Mouse (Mus musculus): ENCODE data around the gene Adnp. TPM values are rescaled to one million over a fixed set of nuclear protein-coding genes. Genes with fewer than 3 reads are reported as not detected.

Gene Adnp
- polyA plus RNA-seq, 1 experiment, result 8.2 TPM

DNA sequence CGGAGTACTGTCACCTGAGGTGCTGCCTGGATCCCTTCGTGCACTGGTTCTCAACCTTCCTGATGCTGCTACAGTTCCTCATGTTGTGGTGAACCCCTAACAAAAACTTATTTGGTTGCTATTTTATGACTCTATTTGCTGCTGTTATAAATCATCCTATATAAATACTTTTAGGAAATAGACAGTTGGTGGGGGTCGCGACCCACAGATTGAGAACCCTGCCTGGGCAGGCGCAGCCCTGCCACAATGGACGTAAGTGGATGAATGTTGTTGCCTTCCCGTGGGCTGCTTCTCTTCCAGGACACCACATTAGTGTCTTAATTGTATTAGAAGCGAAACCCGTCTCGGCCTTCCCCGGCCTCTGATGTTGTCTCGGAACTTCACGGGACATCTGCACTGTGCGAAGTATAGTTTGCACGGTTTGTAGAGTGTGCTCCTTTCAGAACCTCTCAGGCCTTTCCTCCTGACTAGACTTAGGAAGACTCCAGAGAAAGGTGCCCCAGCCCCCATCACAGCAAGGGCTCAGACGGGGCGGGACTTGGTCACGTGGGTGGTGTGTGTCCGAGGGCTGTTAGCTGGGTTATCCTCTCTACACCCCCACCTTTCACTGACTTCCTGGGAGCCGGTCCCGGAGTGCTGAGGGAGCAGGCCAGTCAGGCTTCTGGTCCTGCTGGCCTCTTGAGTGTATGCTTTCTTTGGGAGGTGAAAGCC is 40.0 kb downstream of the Adnp start:
- no peaks in the 10 kb centered on the region for H3K36me3 ChIP-seq (ENCODE audit: control insufficient read depth, insufficient read depth)
- H3K4me3 ChIP-seq, result no peak overlapping the region
- no peaks in the 10 kb centered on the region for H3K27me3 ChIP-seq (ENCODE audit: control insufficient read depth, insufficient read depth, insufficient read length)
- no peaks in the 10 kb centered on the region for H3K79me2 ChIP-seq (ENCODE audit: control insufficient read depth, insufficient read depth)
- no peak for TF ChIP-seq TCF3 (IDR thresholded peaks at IDR 0.05; ENCODE audit: insufficient read length, low read depth)
- TF ChIP-seq USF1 (IDR thresholded peaks at IDR 0.05; ENCODE audit: low read depth), result peak; percentile 19
- no peak overlapping the region for H3ac ChIP-seq (ENCODE audit: control insufficient read depth, insufficient read length)
- no peak overlapping the region for H3K4me2 ChIP-seq (ENCODE audit: low read depth)

DNA sequence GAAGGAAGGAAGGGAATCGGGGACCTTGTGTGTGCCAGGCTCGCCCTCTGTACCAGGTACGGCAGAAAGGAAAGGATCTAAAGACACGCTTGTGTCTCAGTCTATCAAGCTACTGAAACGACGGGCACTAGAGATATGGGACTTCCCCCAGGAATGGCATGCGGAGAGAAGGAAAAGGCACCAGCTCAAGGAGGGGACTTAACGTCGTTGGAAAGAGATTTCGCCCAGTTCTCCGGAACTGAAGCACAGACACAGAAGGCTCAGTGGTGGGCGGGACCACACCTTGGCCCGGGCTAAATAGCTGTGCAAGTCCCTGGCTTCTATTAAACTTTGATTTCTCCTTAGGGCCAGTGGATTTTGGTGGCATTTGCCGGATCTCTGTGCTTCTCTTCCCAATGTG is 44.9 kb downstream of the Adnp start:
- no peak overlapping the region for H3K4me2 ChIP-seq (ENCODE audit: low read depth)
- H3K36me3 ChIP-seq (ENCODE audit: control insufficient read depth, insufficient read depth), result no peaks in the 10 kb centered on the region
- H3K4me3 ChIP-seq, result no peak overlapping the region
- no peak for TF ChIP-seq MAX (IDR thresholded peaks at IDR 0.05; ENCODE audit: low read depth)
- no peak for TF ChIP-seq MYOD1 (IDR thresholded peaks at IDR 0.05; ENCODE audit: control insufficient read depth in 1 of 3, insufficient read length in 2 of 3, low read depth in 2 of 3)
- TF ChIP-seq MYOG (IDR thresholded peaks at IDR 0.05; ENCODE audit: control insufficient read depth in 1 of 3, insufficient read depth in 1 of 3, insufficient read length in 2 of 3, low read depth in 2 of 3), result no peak
- TF ChIP-seq CEBPB (IDR thresholded peaks at IDR 0.05; ENCODE audit: insufficient read depth, poor library complexity, severe bottlenecking), result no peak
- TF ChIP-seq POLR2AphosphoS2 (IDR thresholded peaks at IDR 0.05; ENCODE audit: insufficient read length, low read depth), result no peak
- no peak for TF ChIP-seq E2F4 (IDR thresholded peaks at IDR 0.05; ENCODE audit: insufficient read depth)
- no peak for TF ChIP-seq POLR2A (IDR thresholded peaks at IDR 0.05; ENCODE audit: insufficient read length, low read depth)
- no peak for TF ChIP-seq USF1 (IDR thresholded peaks at IDR 0.05; ENCODE audit: low read depth)
- no peak for TF ChIP-seq TCF12 (IDR thresholded peaks at IDR 0.05; ENCODE audit: insufficient read depth, poor library complexity, severe bottlenecking)
- TF ChIP-seq REST (IDR thresholded peaks at IDR 0.05; ENCODE audit: insufficient read depth, insufficient read length), result no peak
- no peak for TF ChIP-seq SRF (IDR thresholded peaks at IDR 0.05; ENCODE audit: control insufficient read depth, insufficient read length, low read depth)
- no peak for TF ChIP-seq TCF3 (IDR thresholded peaks at IDR 0.05; ENCODE audit: insufficient read length, low read depth)
- H3K79me2 ChIP-seq (ENCODE audit: control insufficient read depth, insufficient read depth), result no peaks in the 10 kb centered on the region
- no peaks in the 10 kb centered on the region for H3K27me3 ChIP-seq (ENCODE audit: control insufficient read depth, insufficient read depth, insufficient read length)
- no peak overlapping the region for H3ac ChIP-seq (ENCODE audit: control insufficient read depth, insufficient read length)

DNA sequence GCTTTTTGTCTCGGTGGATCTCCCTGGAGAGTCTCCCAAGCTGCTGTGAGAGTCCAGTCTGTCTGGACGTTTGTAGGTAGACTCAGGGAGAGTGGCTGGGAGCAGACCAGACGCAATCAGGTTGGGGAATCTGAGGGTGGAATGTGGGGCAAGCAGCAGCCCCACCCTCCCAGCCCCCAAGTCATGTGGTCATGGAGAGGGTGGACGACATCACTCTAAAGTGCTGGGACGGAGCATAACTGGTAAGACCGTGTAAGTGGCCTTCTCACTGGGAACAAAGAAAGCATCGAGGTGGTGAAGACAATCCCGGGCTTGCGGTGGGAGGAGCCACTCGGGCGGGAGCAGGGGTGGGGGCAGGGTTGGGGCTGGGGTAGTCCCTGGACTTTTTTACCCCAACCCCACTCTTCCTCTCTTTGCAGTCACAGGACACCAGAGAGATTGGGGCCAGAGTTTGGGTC is 45.4 kb downstream of the Adnp start:
- Histone ChIP-seq H3K27me3 (ENCODE audit: control insufficient read depth, insufficient read depth, insufficient read length) (no peaks in the 10 kb centered on the region), H3K4me2 (ENCODE audit: low read depth) (no peak overlapping the region), H3K4me3 (no peak overlapping the region), H3K79me2 (ENCODE audit: control insufficient read depth, insufficient read depth) (no peaks in the 10 kb centered on the region), H3K36me3 (ENCODE audit: control insufficient read depth, insufficient read depth) (no peaks in the 10 kb centered on the region), H3ac (ENCODE audit: control insufficient read depth, insufficient read length) (no peak overlapping the region)
- TF ChIP-seq REST (IDR thresholded peaks at IDR 0.05; ENCODE audit: insufficient read depth, insufficient read length) (no peak), TCF3 (IDR thresholded peaks at IDR 0.05; ENCODE audit: insufficient read length, low read depth) (no peak), MYOG (IDR thresholded peaks at IDR 0.05; ENCODE audit: control insufficient read depth in 1 of 3, insufficient read depth in 1 of 3, insufficient read length in 2 of 3, low read depth in 2 of 3) (no peak), MAX (IDR thresholded peaks at IDR 0.05; ENCODE audit: low read depth) (no peak), TCF12 (IDR thresholded peaks at IDR 0.05; ENCODE audit: insufficient read depth, poor library complexity, severe bottlenecking) (no peak), CEBPB (IDR thresholded peaks at IDR 0.05; ENCODE audit: insufficient read depth, poor library complexity, severe bottlenecking) (no peak), SRF (IDR thresholded peaks at IDR 0.05; ENCODE audit: control insufficient read depth, insufficient read length, low read depth) (no peak), E2F4 (IDR thresholded peaks at IDR 0.05; ENCODE audit: insufficient read depth) (no peak), USF1 (IDR thresholded peaks at IDR 0.05; ENCODE audit: low read depth) (no peak), POLR2AphosphoS2 (IDR thresholded peaks at IDR 0.05; ENCODE audit: insufficient read length, low read depth) (no peak), POLR2A (IDR thresholded peaks at IDR 0.05; ENCODE audit: insufficient read length, low read depth) (no peak), MYOD1 (IDR thresholded peaks at IDR 0.05; ENCODE audit: control insufficient read depth in 1 of 3, insufficient read length in 2 of 3, low read depth in 2 of 3) (no peak)

DNA sequence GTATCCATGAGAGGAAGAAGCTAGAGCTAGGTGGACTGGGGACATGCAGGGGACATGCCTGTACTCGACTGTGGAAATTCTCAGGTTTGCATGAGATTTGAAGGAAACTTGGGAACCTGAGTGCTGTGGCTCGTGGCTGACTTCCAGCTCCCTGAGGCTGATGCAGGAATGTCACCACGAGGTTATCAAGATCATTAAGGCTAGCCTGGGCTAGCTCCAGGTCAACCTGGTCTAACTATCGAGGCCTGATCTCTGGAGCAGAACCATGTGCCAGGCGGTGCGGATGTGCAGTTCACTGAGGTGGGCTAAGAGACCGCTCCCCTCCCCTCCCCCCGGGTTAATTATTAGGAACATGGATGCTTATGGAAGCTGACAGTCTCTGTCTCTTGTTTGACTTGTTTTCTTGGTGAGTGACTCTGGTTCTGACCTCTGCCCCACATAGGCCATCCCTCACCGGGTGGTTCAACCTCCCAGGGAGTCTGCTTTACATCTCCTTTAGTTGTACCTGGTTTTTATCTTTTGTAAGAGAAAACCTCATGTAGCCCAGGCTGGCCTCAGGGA is 46.5 kb downstream of the Adnp start:
- H3K4me2 ChIP-seq (ENCODE audit: low read depth), result no peak overlapping the region
- TF ChIP-seq MYOD1 (IDR thresholded peaks at IDR 0.05; ENCODE audit: control insufficient read depth in 1 of 3, insufficient read length in 2 of 3, low read depth in 2 of 3) (no peak), SRF (IDR thresholded peaks at IDR 0.05; ENCODE audit: control insufficient read depth, insufficient read length, low read depth) (no peak), MYOG (IDR thresholded peaks at IDR 0.05; ENCODE audit: control insufficient read depth in 1 of 3, insufficient read depth in 1 of 3, insufficient read length in 2 of 3, low read depth in 2 of 3) (no peak), TCF12 (IDR thresholded peaks at IDR 0.05; ENCODE audit: insufficient read depth, poor library complexity, severe bottlenecking) (no peak), USF1 (IDR thresholded peaks at IDR 0.05; ENCODE audit: low read depth) (no peak), E2F4 (IDR thresholded peaks at IDR 0.05; ENCODE audit: insufficient read depth) (no peak), REST (IDR thresholded peaks at IDR 0.05; ENCODE audit: insufficient read depth, insufficient read length) (no peak), TCF3 (IDR thresholded peaks at IDR 0.05; ENCODE audit: insufficient read length, low read depth) (no peak), POLR2AphosphoS2 (IDR thresholded peaks at IDR 0.05; ENCODE audit: insufficient read length, low read depth) (no peak), CEBPB (IDR thresholded peaks at IDR 0.05; ENCODE audit: insufficient read depth, poor library complexity, severe bottlenecking) (no peak), MAX (IDR thresholded peaks at IDR 0.05; ENCODE audit: low read depth) (no peak), POLR2A (IDR thresholded peaks at IDR 0.05; ENCODE audit: insufficient read length, low read depth) (no peak)
- H3K79me2 ChIP-seq (ENCODE audit: control insufficient read depth, insufficient read depth), result no peaks in the 10 kb centered on the region
- no peaks in the 10 kb centered on the region for H3K27me3 ChIP-seq (ENCODE audit: control insufficient read depth, insufficient read depth, insufficient read length)
- H3K36me3 ChIP-seq (ENCODE audit: control insufficient read depth, insufficient read depth), result no peaks in the 10 kb centered on the region
- H3K4me3 ChIP-seq, result no peak overlapping the region
- no peak overlapping the region for H3ac ChIP-seq (ENCODE audit: control insufficient read depth, insufficient read length)

Measured in myocyte (in vitro differentiated cells).